Mouse (Mus musculus) left cerebral cortex, adult 2 months (tissue): ENCODE measurements at regions not wholly inside any gene's neighbourhood (a gene's known extent, or its start where the extent isn't known, plus 50 kb on each side); places are given as distances from the start of the nearest gene placed in this dataset.

Experiments
- DNase-seq, 2 experiments: peaks; one replicate each; pipeline ENCODE4 v3.0.0; 2021 to 2022; ENCODE audit warnings: low spot score in 2 of 2, mixed read lengths in 1 of 2; ENCODE audit errors: extremely low spot score in 1 of 2
- H3K27ac ChIP-seq: fragments of 200-600 bp; 2 replicates; pipeline ENCODE4 v1.8.1; 2022
- H3K4me3 ChIP-seq: fragments of 200-600 bp; 2 replicates; pipeline ENCODE4 v1.8.1; 2022
- CTCF ChIP-seq: fragments of 200-600 bp; IDR thresholded peaks from 2 replicates; pipeline ENCODE4 v1.8.1; 2022; ENCODE audit warnings: antibody characterized with exemption, mild to moderate bottlenecking, moderate library complexity
- intact Hi-C: fragments of 180-260 bp; cut with DNase I; formaldehyde crosslinking; loops from one replicate; pipeline ENCODE4 v1.15.1; 2025

DNA sequence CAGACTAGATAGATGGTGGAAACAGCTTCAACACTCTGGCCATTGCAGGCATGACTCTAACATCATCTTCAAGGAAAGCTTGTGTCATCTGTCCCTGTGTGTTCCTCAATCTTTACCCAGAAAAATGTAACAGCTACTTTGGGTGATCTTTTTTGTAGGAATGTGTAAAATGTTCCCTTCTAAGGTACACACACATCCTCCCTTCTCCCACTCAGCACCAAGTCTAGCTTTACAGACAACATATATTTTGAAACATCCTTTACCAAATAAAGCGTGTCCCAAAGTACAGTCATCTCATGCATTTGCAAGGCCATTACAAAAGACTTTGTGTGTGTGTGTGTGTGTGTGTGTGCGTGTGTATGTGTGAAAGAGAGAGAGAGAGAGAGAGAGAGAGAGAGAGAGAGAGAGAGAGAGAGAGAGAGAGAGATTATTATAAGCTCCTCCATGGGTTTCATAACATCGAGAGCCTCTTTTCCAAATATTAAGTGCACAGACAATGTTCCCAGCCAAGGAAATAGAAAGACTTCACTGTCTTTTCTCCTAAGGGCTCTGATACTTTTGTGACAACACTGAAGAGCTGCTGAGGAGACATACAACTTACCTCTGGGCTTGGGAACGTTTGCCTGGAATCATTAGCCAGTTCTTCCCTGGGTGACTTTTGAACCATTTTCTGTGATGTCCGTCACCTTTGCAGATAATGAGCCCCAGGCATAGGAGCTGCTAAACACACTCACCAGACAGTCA, 164.0 kb downstream of the Fzd1 start:
- H3K27ac ChIP-seq: no peak overlapping the region
- H3K4me3 ChIP-seq: no peak overlapping the region
- TF ChIP-seq CTCF: no peak
- intact Hi-C loops: loop anchor here (5.0 kb wide), 1 partner anchor 323 kb away; no protein-coding TSS in a partner anchor
- no peak for DNase-seq

- Histone ChIP-seq H3K4me3 (no peak overlapping the region), H3K27ac (no peak overlapping the region)
- intact Hi-C loops: loop anchor here (5.0 kb wide), 1 partner anchor 326 kb away; no protein-coding TSS in a partner anchor
- DNase-seq: no peak
- TF ChIP-seq CTCF: no peak
Measured at GRCm38 (mm10) chr5:4591721-4592120, 166.1 kb downstream of the Fzd1 start.

GRCm38 (mm10) chr5:4582702-4583475, 174.9 kb downstream of the Fzd1 start:
- DNase-seq: no peak
- no peak overlapping the region for H3K27ac ChIP-seq
- intact Hi-C loops: no loop called here
- TF ChIP-seq CTCF: no peak
- H3K4me3 ChIP-seq: no peak overlapping the region

DNA sequence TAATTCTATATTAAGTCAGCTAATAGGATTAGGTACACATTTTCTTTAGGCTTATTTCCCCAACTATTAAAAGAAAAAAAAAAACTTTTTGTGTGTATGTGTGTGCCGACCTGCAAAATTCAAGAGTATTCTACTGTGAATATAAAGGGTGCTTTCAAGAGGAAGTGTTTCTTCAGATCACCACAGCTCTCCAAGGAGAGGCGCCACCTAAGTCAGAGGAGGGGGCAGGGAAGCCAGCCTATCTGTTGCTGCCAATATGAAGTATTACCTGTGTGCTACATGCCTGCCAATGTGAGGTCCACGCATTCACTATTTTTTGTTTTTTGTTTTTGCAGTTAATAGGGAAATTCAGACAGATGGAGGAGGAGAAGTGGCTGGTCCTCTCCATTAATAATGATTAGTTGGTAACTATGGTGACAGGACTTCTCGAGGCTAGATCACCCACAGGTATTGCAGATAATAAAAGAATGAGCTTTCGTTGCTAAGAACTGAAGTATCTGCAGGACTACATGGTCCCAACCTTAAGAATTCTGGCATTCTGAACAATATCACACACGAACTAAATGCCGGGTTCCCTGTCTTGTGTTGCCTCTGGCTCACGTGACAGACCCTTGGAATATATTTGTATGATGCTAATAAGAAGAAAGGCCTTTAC, 177.5 kb downstream of the Fzd1 start:
- no peak overlapping the region for H3K4me3 ChIP-seq
- no peak for TF ChIP-seq CTCF
- no peak for DNase-seq
- H3K27ac ChIP-seq: no peak overlapping the region
- intact Hi-C loops: no loop called here

GRCm38 (mm10) chr5:4578856-4579255, 179.0 kb downstream of the Fzd1 start:
- Histone ChIP-seq H3K4me3 (no peak overlapping the region), H3K27ac (no peak overlapping the region)
- peak; percentile 52 to 59 for DNase-seq
- intact Hi-C loops: no loop called here
- no peak for TF ChIP-seq CTCF

DNA sequence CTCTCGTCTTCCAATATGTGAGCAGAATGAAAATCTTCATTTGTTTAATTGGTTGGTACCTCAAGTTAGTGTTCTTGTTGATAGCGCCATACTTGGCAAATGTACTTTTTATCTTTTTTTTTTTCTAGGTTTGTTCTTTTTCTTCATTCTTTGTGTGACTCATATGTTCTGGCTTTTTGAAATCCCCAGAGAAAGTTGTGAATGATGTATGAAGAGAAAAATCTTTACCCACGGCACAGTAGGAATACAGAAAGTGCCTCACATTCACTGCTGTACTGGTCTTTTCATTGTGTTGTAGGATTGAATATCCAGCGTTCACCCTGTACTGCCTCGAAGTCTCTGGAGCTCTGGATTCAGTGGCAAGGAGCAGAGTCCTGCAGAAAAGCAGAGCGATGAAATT, 180.7 kb downstream of the Fzd1 start:
- no peak for DNase-seq
- no peak for TF ChIP-seq CTCF
- Histone ChIP-seq H3K27ac (no peak overlapping the region), H3K4me3 (no peak overlapping the region)
- intact Hi-C loops: loop anchor here (1.0 kb wide), 1 partner anchor 340 kb away; no protein-coding TSS in a partner anchor

GRCm38 (mm10) chr5:4563862-4564261, 194.0 kb downstream of the Fzd1 start:
- intact Hi-C loops: no loop called here
- no peak overlapping the region for H3K27ac ChIP-seq
- H3K4me3 ChIP-seq: no peak overlapping the region
- no peak for DNase-seq
- TF ChIP-seq CTCF: no peak

GRCm38 (mm10) chr5:4561661-4562060, 196.2 kb downstream of the Fzd1 start:
- DNase-seq: no peak
- Histone ChIP-seq H3K4me3 (no peak overlapping the region), H3K27ac (no peak overlapping the region)
- no peak for TF ChIP-seq CTCF
- intact Hi-C loops: no loop called here

DNA sequence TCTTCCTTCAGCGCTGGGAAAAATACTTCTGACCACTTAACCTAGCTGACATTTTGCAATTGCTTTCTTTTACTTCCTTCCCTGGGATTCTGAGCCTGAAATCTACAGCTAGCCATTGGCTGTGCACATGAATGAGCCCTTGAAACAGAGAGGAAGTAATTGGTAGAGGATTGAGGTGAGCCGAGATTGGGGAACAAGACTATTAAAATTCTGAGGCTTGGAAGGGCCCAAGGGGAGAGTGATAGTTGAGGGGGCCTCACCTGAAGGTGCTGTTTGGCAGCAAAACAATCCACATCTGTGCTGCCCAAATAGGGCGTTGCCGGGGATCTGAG, 196.7 kb downstream of the Fzd1 start:
- H3K4me3 ChIP-seq: no peak overlapping the region
- DNase-seq: no peak
- intact Hi-C loops: no loop called here
- no peak overlapping the region for H3K27ac ChIP-seq
- TF ChIP-seq CTCF: no peak

DNA sequence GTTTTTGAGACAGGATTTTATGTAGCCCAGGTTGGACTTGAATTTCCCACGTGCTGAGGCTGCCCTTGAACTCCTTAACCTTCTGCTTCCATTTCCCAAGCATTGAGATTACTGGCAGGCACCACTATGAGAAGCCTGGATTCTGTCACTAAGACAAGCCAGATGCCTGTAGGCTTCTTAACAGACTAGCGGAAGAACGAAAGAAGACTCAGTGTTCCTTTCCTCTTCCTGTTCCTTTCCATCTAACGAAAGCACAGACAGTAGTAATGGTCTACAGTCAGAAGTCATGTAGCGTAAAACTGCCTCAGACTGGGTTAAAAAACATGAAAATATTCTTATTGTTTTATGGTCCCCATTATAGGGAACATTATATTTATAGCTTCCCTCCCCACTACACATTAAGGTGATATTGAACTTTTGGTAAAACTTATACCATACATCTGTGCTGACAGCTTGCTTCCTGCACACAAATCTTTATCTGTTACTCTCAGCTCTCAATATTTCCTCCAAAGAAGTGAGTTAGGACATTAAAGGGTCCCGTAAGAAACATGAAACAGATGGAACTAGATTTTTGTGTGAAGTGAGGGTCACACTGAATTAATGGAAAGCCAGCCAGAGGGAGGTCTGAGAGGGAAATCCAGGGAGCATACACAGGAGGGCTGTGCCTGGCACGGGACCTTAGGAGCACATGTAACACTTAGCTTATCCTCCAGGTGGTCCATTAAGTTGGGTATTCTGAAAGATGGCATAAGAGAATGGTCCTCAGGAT, 197.3 kb downstream of the Fzd1 start:
- DNase-seq: no peak
- intact Hi-C loops: no loop called here
- TF ChIP-seq CTCF: no peak
- no peak overlapping the region for H3K4me3 ChIP-seq
- H3K27ac ChIP-seq: no peak overlapping the region

DNA sequence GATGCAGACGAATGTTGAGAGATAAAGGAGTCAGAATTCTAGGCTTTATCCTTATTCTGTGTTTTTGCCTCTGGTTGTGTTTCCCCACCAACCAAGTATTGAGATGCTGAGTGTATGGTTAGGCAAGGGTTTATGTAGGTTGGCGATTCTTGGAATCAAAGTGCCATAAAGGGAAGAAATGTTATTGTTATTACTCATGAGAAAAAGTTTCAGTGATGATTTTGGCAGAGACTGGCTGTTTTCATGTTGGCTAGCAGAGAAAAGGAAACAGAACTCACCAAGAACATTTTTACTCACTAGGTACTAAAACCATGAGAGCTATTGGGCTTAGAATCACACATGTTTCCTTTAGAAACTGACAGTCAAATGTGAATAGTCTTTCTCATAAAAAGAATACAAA, 202.9 kb downstream of the Fzd1 start:
- no peak for DNase-seq
- Histone ChIP-seq H3K27ac (no peak overlapping the region), H3K4me3 (no peak overlapping the region)
- no peak for TF ChIP-seq CTCF
- intact Hi-C loops: no loop called here

- no peak for DNase-seq
- no peak for TF ChIP-seq CTCF
- intact Hi-C loops: no loop called here
- H3K4me3 ChIP-seq: no peak overlapping the region
- no peak overlapping the region for H3K27ac ChIP-seq
Measured at GRCm38 (mm10) chr5:4538572-4538971, 219.3 kb downstream of the Fzd1 start.
